Mouse (Mus musculus): ENCODE measurements around the gene Zfx. TPM values are rescaled to one million over a fixed set of nuclear protein-coding genes. Genes with fewer than 3 reads are reported as not detected.

The Zfx gene
- total and polyA plus RNA-seq, 3 experiments, result 10.0 to 21.4 (median 16.0) TPM

GRCm38 (mm10) chrX:94150471-94150870 is 27.0 kb upstream of the Zfx start:
- Histone ChIP-seq H3K4me3 (ENCODE audit: control insufficient read depth in 1 of 2, insufficient read depth in 1 of 2, low read depth in 2 of 2, low read length in 2 of 2) (no peak overlapping the region), H3K27me3 (ENCODE audit: control insufficient read depth in 1 of 2, insufficient read depth in 2 of 2, low read length in 2 of 2) (no peaks in the 10 kb centered on the region), H3K79me2 (ENCODE audit: control insufficient read depth, insufficient read depth, low read length, poor library complexity) (no peaks in the 10 kb centered on the region), H3K27ac (ENCODE audit: control insufficient read depth, low read depth, low read length) (no peak overlapping the region), H3K4me1 (ENCODE audit: control insufficient read depth in 1 of 2, insufficient read depth in 2 of 2, low read length in 2 of 2) (no peaks in the 10 kb centered on the region), H3K9me3 (replicated peaks; ENCODE audit: insufficient read depth, low read length) (no peaks in the 10 kb centered on the region), H3K36me3 (ENCODE audit: control insufficient read depth in 1 of 2, insufficient read depth in 2 of 2, low read length in 2 of 2) (no peaks in the 10 kb centered on the region; a peak in 1 of 4 replicates), H3K9ac (ENCODE audit: control insufficient read depth, low read depth, low read length, poor library complexity, severe bottlenecking) (no peak overlapping the region)
- DNase-seq (ENCODE audit: low read depth, low spot score), result no peak
- TF ChIP-seq EP300 (IDR thresholded peaks at IDR 0.05; ENCODE audit: low read depth in 1 of 2, low read length in 2 of 2) (no peak), POLR2AphosphoS5 (IDR thresholded peaks at IDR 0.05; ENCODE audit: borderline replicate concordance, low read depth, low read length) (no peak), MYC (IDR thresholded peaks at IDR 0.05; ENCODE audit: low read depth, low read length) (no peak), MXI1 (IDR thresholded peaks at IDR 0.05; ENCODE audit: low read depth, low read length) (no peak), E2F4 (IDR thresholded peaks at IDR 0.05; ENCODE audit: borderline replicate concordance, low read depth, low read length) (no peak), USF1 (IDR thresholded peaks at IDR 0.05; ENCODE audit: low read depth, low read length) (no peak), ELF1 (IDR thresholded peaks at IDR 0.05; ENCODE audit: low read depth, low read length) (no peak), ETS1 (IDR thresholded peaks at IDR 0.05; ENCODE audit: low read depth, low read length) (no peak), USF2 (IDR thresholded peaks at IDR 0.05; ENCODE audit: borderline replicate concordance in 1 of 2, insufficient read depth in 1 of 2, low read depth in 1 of 2, low read length in 2 of 2) (no peak), HCFC1 (IDR thresholded peaks at IDR 0.05; ENCODE audit: low read depth, low read length) (no peak), MAFK (IDR thresholded peaks at IDR 0.05; ENCODE audit: borderline replicate concordance, low read depth, low read length) (no peak), KAT2A (conservative IDR thresholded peaks at IDR 0.05; ENCODE audit: low read depth, low read length) (no peak), TAL1 (IDR thresholded peaks at IDR 0.05; ENCODE audit: low read length) (no peak), POLR2AphosphoS2 (IDR thresholded peaks at IDR 0.05; ENCODE audit: low read length) (no peak), MEF2A (IDR thresholded peaks at IDR 0.05; ENCODE audit: extremely low read depth, insufficient replicate concordance, low read depth, low read length, poor library complexity, severe bottlenecking) (no peak), SIN3A (IDR thresholded peaks at IDR 0.05; ENCODE audit: low read length) (no peak), ZC3H11A (IDR thresholded peaks at IDR 0.05; ENCODE audit: low read depth, low read length) (no peak)

- Histone ChIP-seq H3K27ac (ENCODE audit: control insufficient read depth, low read depth, low read length) (no peak overlapping the region), H3K9ac (ENCODE audit: control insufficient read depth, low read depth, low read length, poor library complexity, severe bottlenecking) (no peak overlapping the region), H3K79me2 (ENCODE audit: control insufficient read depth, insufficient read depth, low read length, poor library complexity) (no peaks in the 10 kb centered on the region), H3K9me3 (replicated peaks; ENCODE audit: insufficient read depth, low read length) (no peaks in the 10 kb centered on the region), H3K4me1 (ENCODE audit: control insufficient read depth in 1 of 2, insufficient read depth in 2 of 2, low read length in 2 of 2) (peaks cover 2 to 3% of the 10 kb centered on the region in 2 experiments; a peak in 1 of 4 replicates), H3K36me3 (ENCODE audit: control insufficient read depth in 1 of 2, insufficient read depth in 2 of 2, low read length in 2 of 2) (no peaks in the 10 kb centered on the region), H3K4me3 (ENCODE audit: control insufficient read depth in 1 of 2, insufficient read depth in 1 of 2, low read depth in 2 of 2, low read length in 2 of 2) (no peak overlapping the region), H3K27me3 (ENCODE audit: control insufficient read depth in 1 of 2, insufficient read depth in 2 of 2, low read length in 2 of 2) (no peaks in the 10 kb centered on the region)
- no peak for DNase-seq (ENCODE audit: low read depth, low spot score)
- TF ChIP-seq USF2 (IDR thresholded peaks at IDR 0.05; ENCODE audit: borderline replicate concordance in 1 of 2, insufficient read depth in 1 of 2, low read depth in 1 of 2, low read length in 2 of 2) (no peak), MYC (IDR thresholded peaks at IDR 0.05; ENCODE audit: low read depth, low read length) (no peak), MAZ (IDR thresholded peaks at IDR 0.05; ENCODE audit: low read depth, low read length) (no peak), POLR2AphosphoS2 (IDR thresholded peaks at IDR 0.05; ENCODE audit: low read length) (no peak), HCFC1 (IDR thresholded peaks at IDR 0.05; ENCODE audit: low read depth, low read length) (no peak), NRF1 (IDR thresholded peaks at IDR 0.05; ENCODE audit: insufficient read depth, low read depth, low read length, poor library complexity, severe bottlenecking) (no peak), ZC3H11A (IDR thresholded peaks at IDR 0.05; ENCODE audit: low read depth, low read length) (no peak), MYB (IDR thresholded peaks at IDR 0.05; ENCODE audit: low read depth, low read length) (no peak), UBTF (IDR thresholded peaks at IDR 0.05; ENCODE audit: borderline replicate concordance, insufficient read depth, low read depth, low read length) (no peak), KAT2A (conservative IDR thresholded peaks at IDR 0.05; ENCODE audit: low read depth, low read length) (no peak), CTCF (IDR thresholded peaks at IDR 0.05 in 2 of 3, conservative IDR thresholded peaks at IDR 0.05 in 1 of 3; ENCODE audit: control insufficient read depth in 1 of 3, insufficient read depth in 1 of 3, low read depth in 2 of 3, low read length in 3 of 3, poor library complexity in 1 of 3, severe bottlenecking in 1 of 3) (no peak), POLR2AphosphoS5 (IDR thresholded peaks at IDR 0.05; ENCODE audit: borderline replicate concordance, low read depth, low read length) (no peak), MAX (IDR thresholded peaks at IDR 0.05; ENCODE audit: low read length) (no peak)
These were observed 18.7 kb upstream of the Zfx start for GRCm38 (mm10) chrX:94142004-94142771.

Data from MEL (cell line).